Mouse (Mus musculus) ES-E14 (cell line): ENCODE measurements around the gene Slc16a6. TPM values are rescaled to one million over a fixed set of nuclear protein-coding genes. Genes with fewer than 3 reads are reported as not detected.
A peak's percentile ranks its signal among the peaks of the same experiment; 100 is the strongest.

Experiments used
- DNase-seq: peaks from one replicate; pipeline ENCODE4 v3.0.0-alpha.2; 2013; ENCODE audit warnings: low read depth, low spot score
- H3K27ac ChIP-seq: 2 replicates; pipeline ENCODE4 v1.5.1; 2012; ENCODE audit warnings: low read depth, mild to moderate bottlenecking, low read length, moderate library complexity, mixed read lengths; ENCODE audit not compliant: poor library complexity, insufficient read depth, severe bottlenecking
- H3K36me3 ChIP-seq: 2 replicates; pipeline ENCODE4 v1.6.1; 2012; ENCODE audit warnings: mild to moderate bottlenecking, low read length, moderate library complexity, mixed read lengths; ENCODE audit not compliant: control insufficient read depth, poor library complexity, insufficient read depth, severe bottlenecking
- H3K4me1 ChIP-seq, 2 experiments: fragments of 150-350 bp in 1 of 2; sonication (generic) in 1 of 2; 2 replicates each; pipeline ENCODE4 v1.6.1; 2012; ENCODE audit warnings: low read length in 2 of 2, mild to moderate bottlenecking in 1 of 2, mixed read lengths in 1 of 2; ENCODE audit not compliant: control insufficient read depth in 2 of 2, insufficient read depth in 2 of 2, poor library complexity in 1 of 2
- H3K4me3 ChIP-seq, 2 experiments: fragments of 150-350 bp in 1 of 2; sonication (generic) in 1 of 2; 2 replicates each; pipeline ENCODE4 v1.5.1; 2012; ENCODE audit warnings: low read length in 2 of 2, low read depth in 1 of 2, mild to moderate bottlenecking in 1 of 2, mixed read lengths in 1 of 2; ENCODE audit not compliant: insufficient read depth in 1 of 2, poor library complexity in 1 of 2, severe bottlenecking in 1 of 2
- H3K9ac ChIP-seq: 2 replicates; pipeline ENCODE4 v1.6.1; 2012; ENCODE audit warnings: low read depth, mild to moderate bottlenecking, low read length, mixed read lengths; ENCODE audit not compliant: poor library complexity, insufficient read depth, severe bottlenecking
- H3K9me3 ChIP-seq: fragments of 150-350 bp; sonication (generic); 2 replicates; pipeline ENCODE4 v1.6.1; 2012; ENCODE audit warnings: low read depth, mild to moderate bottlenecking, low read length; ENCODE audit not compliant: control insufficient read depth, insufficient read depth
- CHD2 ChIP-seq: IDR thresholded peaks from 2 replicates; pipeline ENCODE4 v1.6.1; 2014; ENCODE audit warnings: mild to moderate bottlenecking, low read depth, low read length, inconsistent platforms
- HCFC1 ChIP-seq: IDR thresholded peaks from 2 replicates; pipeline ENCODE4 v1.6.1; 2012; ENCODE audit warnings: low read length, inconsistent platforms, borderline replicate concordance; ENCODE audit not compliant: insufficient read depth
- MAFK ChIP-seq: IDR thresholded peaks from 2 replicates; pipeline ENCODE4 v1.6.1; 2014; ENCODE audit warnings: mild to moderate bottlenecking, low read depth, low read length, inconsistent platforms; ENCODE audit not compliant: insufficient read depth
- ZC3H11A ChIP-seq: IDR thresholded peaks from 2 replicates; pipeline ENCODE4 v1.6.1; 2012; ENCODE audit warnings: low read depth, mild to moderate bottlenecking, inconsistent platforms, low read length, borderline replicate concordance
- ZNF384 ChIP-seq: IDR thresholded peaks from 2 replicates; pipeline ENCODE4 v1.6.1; 2012; ENCODE audit warnings: low read depth, low read length, inconsistent platforms
- in situ Hi-C, 2 experiments: fragments of 600-800 bp; cut with MboI; formaldehyde crosslinking; loops; one replicate each; pipeline ENCODE4 v1.15.1; 2025; ENCODE audit warnings: low sequenced_read_pairs in 2 of 2, inconsistent platforms in 1 of 2; ENCODE audit not compliant: unreplicated experiment in 2 of 2
- total RNA-seq: library from RNA; depleted of rRNA; stranded (reverse); fragments of 300-350 nt; gene quantifications from 2 replicates; pipeline ENCODE4 v1.2.3, GENCODE M21; 2012; rRNA removed

The Slc16a6 gene
- 25.5 and 26.8 TPM in 2 replicates for total RNA-seq

- Histone ChIP-seq H3K9me3 (no peaks in the 10 kb centered on the region), H3K4me1 (peaks cover 2 to 21% of the 10 kb centered on the region in 2 experiments; a peak in 1 of 4 replicates), H3K27ac (peak within 1 kb of the TSS; percentile 88), H3K4me3 (peak within 1 kb of the TSS; percentile 83 to 97), H3K9ac (peak within 1 kb of the TSS; percentile 89), H3K36me3 (no peaks in the 10 kb centered on the region; the same call in 1 of the 2 replicates)
- in situ Hi-C loops = no loop called here
- TF ChIP-seq ZNF384 = no peak
- TF ChIP-seq MAFK = peak; percentile 95
- TF ChIP-seq HCFC1 = 0 out of 2 replicates have a peak, but pooled peaks have one; percentile 17
- no peak for TF ChIP-seq ZC3H11A
- no peak for TF ChIP-seq CHD2
- DNase-seq = peak; percentile 82
These were observed at the start of gene Slc16a6, which contains the start of gene Arsg for GRCm38 (mm10) chr11:109473171-109474085. TSS of gene Slc16a6 (minus strand) at chr11:109473598. TSS of gene Arsg (plus strand) at chr11:109473374.

GRCm38 (mm10) chr11:109520958-109521357 lies 47.6 kb upstream of the Slc16a6 start:
- H3K9ac ChIP-seq = no peak overlapping the region
- in situ Hi-C loops = no loop called here

GRCm38 (mm10) chr11:109517816-109518215 lies 44.4 kb upstream of the Slc16a6 start:
- Histone ChIP-seq H3K9me3 (no peaks in the 10 kb centered on the region), H3K4me3 (no peak overlapping the region), H3K9ac (no peak overlapping the region), H3K36me3 (no peaks in the 10 kb centered on the region), H3K4me1 (peaks cover 0 to 4% of the 10 kb centered on the region in 2 experiments; a peak in 1 of 4 replicates), H3K27ac (no peak overlapping the region)
- in situ Hi-C loops = no loop called here
- no peak for TF ChIP-seq ZNF384
- TF ChIP-seq HCFC1 = no peak
- no peak for TF ChIP-seq ZC3H11A
- no peak for TF ChIP-seq CHD2
- no peak for TF ChIP-seq MAFK
- no peak for DNase-seq

More at GRCm38 (mm10) chr11:109520958-109521357, 47.6 kb upstream of the Slc16a6 start:
- Histone ChIP-seq H3K36me3 (no peaks in the 10 kb centered on the region), H3K4me1 (peaks cover 0 to 2% of the 10 kb centered on the region in 2 experiments; a peak in 1 of 4 replicates), H3K9me3 (no peaks in the 10 kb centered on the region), H3K27ac (no peak overlapping the region), H3K4me3 (no peak overlapping the region)
- no peak for DNase-seq
- TF ChIP-seq MAFK (no peak), ZC3H11A (no peak), ZNF384 (no peak), CHD2 (no peak), HCFC1 (no peak)

- no peak for TF ChIP-seq ZNF384
- TF ChIP-seq CHD2 = no peak
- no peak for TF ChIP-seq ZC3H11A
- TF ChIP-seq HCFC1 = no peak
- TF ChIP-seq MAFK = no peak
- in situ Hi-C loops = no loop called here
- no peak for DNase-seq
- Histone ChIP-seq H3K36me3 (no peaks in the 10 kb centered on the region), H3K4me3 (no peak overlapping the region), H3K9me3 (no peaks in the 10 kb centered on the region), H3K27ac (no peak overlapping the region), H3K9ac (no peak overlapping the region), H3K4me1 (peaks cover 0 to 4% of the 10 kb centered on the region in 2 experiments; a peak in 1 of 4 replicates)
These were observed 43.9 kb upstream of the Slc16a6 start for GRCm38 (mm10) chr11:109517330-109517729.
